Mouse (Mus musculus) activated CD4-positive, CD25-positive, alpha-beta regulatory T cell, adult 9 weeks (primary cell): ENCODE measurements around the gene Cela3a. TPM values are rescaled to one million over a fixed set of nuclear protein-coding genes. Genes with fewer than 3 reads are reported as not detected.

Experiments
- polyA plus RNA-seq: library from polyadenylated mRNA; unstranded; fragments of 100-300 nt; shearing (Covaris generic); gene quantifications from one replicate; pipeline ENCODE4 v1.2.1, GENCODE M21; 2017

Gene Cela3a
- polyA plus RNA-seq = not detected

DNA sequence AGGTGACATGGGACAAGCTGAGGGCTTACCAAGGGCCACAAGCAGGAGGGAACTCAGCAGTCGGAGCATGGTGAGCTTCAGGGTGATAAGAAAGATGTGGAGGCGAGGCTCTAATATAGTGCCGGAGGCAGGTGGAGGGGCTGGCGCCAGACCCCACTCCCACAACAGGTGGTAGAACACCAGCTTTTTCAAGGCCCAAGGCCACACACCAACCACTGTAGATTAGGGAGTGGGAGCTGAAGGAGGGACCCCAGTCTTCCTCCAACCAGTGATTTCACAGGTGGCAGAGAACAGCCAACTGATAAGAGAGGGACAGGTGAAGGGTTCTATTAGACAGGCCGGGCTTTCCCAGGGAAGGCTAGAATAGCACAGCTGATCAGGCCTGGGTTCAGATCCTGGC lies at the start of gene Cela3a:
Gene Cela3a (minus strand): TSS at position 101 of the 400 bp plus-strand sequence.

DNA sequence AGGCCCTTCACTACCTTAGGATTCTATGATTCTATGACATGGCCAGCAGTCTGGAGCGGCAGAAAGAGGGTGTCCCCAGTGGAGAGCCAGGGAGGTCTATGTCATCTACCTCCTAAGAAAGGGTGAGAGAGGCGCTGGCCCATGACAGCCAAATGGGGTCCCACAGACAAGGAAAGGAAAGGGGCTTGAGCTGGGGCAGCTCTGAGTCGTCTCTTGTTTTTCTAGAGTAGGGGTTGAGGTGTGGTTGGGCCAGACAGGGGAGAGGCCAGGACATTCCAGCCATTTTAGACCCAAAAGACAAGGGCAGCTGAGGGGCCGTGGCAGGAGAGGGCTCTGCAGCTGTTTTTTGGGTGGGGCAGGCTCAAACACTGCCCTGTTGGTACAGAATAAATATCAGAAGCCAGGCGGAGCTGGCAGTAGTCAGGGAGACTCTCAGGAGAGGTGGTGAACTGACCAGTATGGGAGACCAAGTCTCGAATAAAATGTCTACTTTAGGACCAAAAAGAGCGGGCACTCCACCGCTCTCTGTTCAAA lies 43.7 kb upstream of the Cela3a start, which contains the start of gene 1700013G24Rik:
Gene 1700013G24Rik (plus strand): TSS at position 51 of the 534 bp plus-strand sequence.

DNA sequence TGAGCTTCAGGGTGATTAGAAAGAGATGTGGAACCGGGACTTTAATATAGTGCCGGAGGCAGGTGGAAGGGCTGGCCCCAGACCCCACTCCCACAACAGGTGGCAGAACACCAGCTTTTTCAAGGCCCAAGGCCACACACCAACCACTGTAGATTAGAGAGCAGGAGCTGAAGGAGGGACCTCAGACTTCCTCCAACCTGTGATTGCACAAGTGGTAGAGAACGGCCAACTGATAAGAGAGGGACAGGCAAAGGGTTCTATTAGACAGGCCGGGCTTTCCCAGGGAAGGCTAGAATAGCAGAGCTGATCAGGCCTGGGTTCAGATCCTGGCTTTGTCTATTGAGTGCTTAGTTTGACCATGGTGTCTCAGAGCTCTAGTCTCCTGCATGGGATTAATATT lies 20.9 kb upstream of the Cela3a start, which contains the start of gene Cela3b:
Gene Cela3b (minus strand): TSS at position 39 of the 400 bp plus-strand sequence.

DNA sequence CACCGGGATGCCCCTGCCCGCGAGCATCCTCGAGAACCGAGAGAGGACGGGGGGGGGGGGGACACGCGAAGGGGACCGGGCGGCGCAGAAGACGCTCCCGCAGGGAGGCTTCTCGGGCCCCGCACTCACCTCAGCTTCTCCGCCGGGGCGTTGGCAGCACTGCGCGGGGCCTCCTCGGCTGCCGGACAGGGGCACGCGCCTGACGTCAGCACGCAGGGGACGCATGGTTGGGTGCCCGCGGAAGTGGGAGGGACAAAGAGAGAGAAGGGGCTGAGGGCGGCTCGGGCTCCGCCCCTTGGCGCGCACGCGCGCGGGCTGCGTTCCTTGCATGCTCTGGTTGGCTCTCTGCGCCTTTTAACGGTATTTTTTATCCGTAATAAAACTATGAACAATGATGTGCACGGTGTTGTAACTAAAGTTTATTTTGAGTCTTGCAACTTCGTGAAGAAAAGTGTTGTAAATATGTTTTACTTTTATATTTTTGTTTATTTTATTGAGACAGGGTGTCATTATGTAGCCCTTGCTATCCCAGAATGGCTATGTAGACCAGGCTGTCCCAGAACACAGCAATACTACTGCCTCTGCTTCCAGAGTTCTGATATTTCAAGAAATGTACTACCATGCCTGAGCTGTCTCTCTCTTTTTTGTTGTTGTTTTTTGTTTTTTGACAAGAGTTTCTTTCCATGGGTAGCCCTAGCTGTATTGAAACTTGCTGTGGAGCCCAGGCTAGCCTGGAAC lies 51.9 kb downstream of the Cela3a start, which contains the start of gene Cdc42:
Gene Cdc42 (minus strand): TSS at position 204 of the 738 bp plus-strand sequence.

Other genes with a start within 250 kb of the Cela3a start
- gene Wnt4, start 132.3 kb downstream of the Cela3a start, polyA plus RNA-seq = 0.20 TPM
- gene Cdc42, start 52.1 kb downstream of the Cela3a start, polyA plus RNA-seq = 972 TPM
- gene Cela3b, start 20.7 kb upstream of the Cela3a start, polyA plus RNA-seq = not detected
- gene 1700013G24Rik, start 43.5 kb upstream of the Cela3a start, polyA plus RNA-seq = not detected
- gene Hspg2, start 59.0 kb upstream of the Cela3a start, polyA plus RNA-seq = 0.04 TPM
- not detected for gene Ldlrad2, start 164.8 kb upstream of the Cela3a start, polyA plus RNA-seq
- gene Usp48, start 184.0 kb upstream of the Cela3a start, polyA plus RNA-seq = 61.1 TPM